Comparison of ENCODE assay signal across 9 mouse cellular contexts in the genomic region with DNA sequence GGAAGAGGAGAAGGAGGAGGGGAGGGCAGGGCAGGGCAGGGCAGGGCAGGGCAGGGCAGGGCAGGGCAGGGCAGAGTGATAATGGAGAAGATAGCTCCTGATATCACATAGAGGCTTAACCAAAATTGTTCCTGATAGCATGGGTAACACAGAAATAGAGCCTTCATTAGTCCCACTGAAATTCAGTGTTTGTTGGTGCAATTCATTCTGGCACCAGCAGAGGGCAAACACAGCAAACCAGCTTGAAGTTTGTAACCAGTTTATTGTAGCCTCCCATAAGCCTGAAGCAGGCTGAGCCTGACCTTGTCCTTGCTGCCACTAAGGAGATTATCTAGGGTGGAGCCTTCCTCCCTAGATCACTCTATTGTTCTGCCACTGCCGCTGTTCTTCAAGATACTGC. TPM values are rescaled to one million over a fixed set of nuclear protein-coding genes. Genes with fewer than 3 reads are reported as not detected.
DNase-seq lines count a peak whose midpoint lies in the region; ATAC-seq lines count a peak whose summit lies in the region.
"Had no signal": no experiment of that assay in that cellular context is flagged by ENCODE, and none has a peak within 500 bp of the region (broad histone marks: within the 10 kb centered on the region; RNA-seq: fewer than 3 reads in every experiment).

No protein-coding gene starts in this region.

- no peaks in the 10 kb centered on the region for H3K9me3 ChIP-seq in kidney, embryonic 14.5 days (ENCODE audit: control insufficient read depth, low read length)
- H3K9me3 ChIP-seq in limb, embryonic 11.5 days (ENCODE audit: control insufficient read depth, low read length): no peaks in the 10 kb centered on the region
- H3K9me3 ChIP-seq: heart, embryonic 13.5 days had no signal

- WGBS in kidney, embryonic 14.5 days: 14% methylated on average over 1 of the region's 1 CpGs
- 19% methylated on average over 1 of the region's 1 CpGs for WGBS in limb, embryonic 11.5 days

- no peak overlapping the region for H3K9ac ChIP-seq in kidney, embryonic 14.5 days (ENCODE audit: low read depth, low read length)
- H3K9ac ChIP-seq in limb, embryonic 11.5 days (ENCODE audit: low read length): no peak overlapping the region
- H3K9ac ChIP-seq: heart, embryonic 13.5 days had no signal

- H3K27ac ChIP-seq in kidney, embryonic 14.5 days (ENCODE audit: low read depth, low read length): no peak overlapping the region
- H3K27ac ChIP-seq in limb, embryonic 11.5 days (replicated peaks; ENCODE audit: low read depth, low read length): no peak overlapping the region
- H3K27ac ChIP-seq: heart, embryonic 13.5 days had no signal

- H3K27me3 ChIP-seq in kidney, embryonic 14.5 days (ENCODE audit: control insufficient read depth, insufficient read depth, low read length): no peaks in the 10 kb centered on the region
- no peaks in the 10 kb centered on the region for H3K27me3 ChIP-seq in limb, embryonic 11.5 days (ENCODE audit: control insufficient read depth, insufficient read depth, low read length)
- H3K27me3 ChIP-seq: heart, embryonic 13.5 days had no signal

- no peaks in the 10 kb centered on the region for H3K36me3 ChIP-seq in kidney, embryonic 14.5 days (ENCODE audit: control insufficient read depth, insufficient read depth, low read length)
- no peaks in the 10 kb centered on the region for H3K36me3 ChIP-seq in limb, embryonic 11.5 days (ENCODE audit: control insufficient read depth, insufficient read depth, low read length)
- H3K36me3 ChIP-seq: heart, embryonic 13.5 days had no signal

- H3K4me2 ChIP-seq in kidney, embryonic 14.5 days (replicated peaks; ENCODE audit: low read depth, low read length): no peak overlapping the region
- no peak overlapping the region for H3K4me2 ChIP-seq in limb, embryonic 11.5 days (ENCODE audit: low read depth, severe bottlenecking)
- H3K4me2 ChIP-seq: heart, embryonic 13.5 days had no signal

- no peaks in the 10 kb centered on the region for H3K4me1 ChIP-seq in kidney, embryonic 14.5 days (ENCODE audit: control insufficient read depth, insufficient read depth, low read length)
- H3K4me1 ChIP-seq in limb, embryonic 11.5 days (ENCODE audit: control insufficient read depth, insufficient read depth, low read length): no peaks in the 10 kb centered on the region
- H3K4me1 ChIP-seq: heart, embryonic 13.5 days had no signal

- no peak overlapping the region for H3K4me3 ChIP-seq in kidney, embryonic 14.5 days (ENCODE audit: low read length)
- no peak overlapping the region for H3K4me3 ChIP-seq in limb, embryonic 11.5 days (ENCODE audit: low read depth, low read length)
- H3K4me3 ChIP-seq: heart, embryonic 13.5 days had no signal

- peak; percentile 41 to 84 for DNase-seq in adrenal gland, adult (ENCODE audit: inconsistent age in 2 of 2, low spot score in 1 of 2)
- no peak for DNase-seq in adrenal gland, postnatal 4 days (ENCODE audit: low spot score in 2 of 2)
- peak; percentile 79 for DNase-seq in CD4-positive, CD25-positive, alpha-beta regulatory T cell, adult 2 months (ENCODE audit: low read depth, low spot score)
- DNase-seq in brain, embryonic 18.5 days (ENCODE audit: low read depth, low spot score): peak; percentile 24
- DNase-seq in forelimb bud, embryonic 11.5 days (ENCODE audit: low read depth, low spot score): peak; percentile 74
- DNase-seq in limb, embryonic 11.5 days (ENCODE audit: low spot score): peak; percentile 80
- DNase-seq in retina, adult 2 months (ENCODE audit: low read depth, low spot score): peak; percentile 32

- ATAC-seq in kidney, embryonic 14.5 days (ENCODE audit: low FRiP score, low TSS enrichment): 0 out of 2 replicates have a peak, but pooled peaks have one; percentile 55
- ATAC-seq in limb, embryonic 11.5 days (ENCODE audit: insufficient number of reproducible peaks, low FRiP score, low TSS enrichment, low read depth): no peak

RNA-seq across cellular contexts. Expression of a gene that starts 8.4 kb away (rescaled TPM):
- not detected for total RNA-seq in adrenal gland, postnatal 4 days (2021)
- polyA plus RNA-seq in kidney, embryonic 14.5 days (2014; fragmentation: Nextera tagmentation; extraction: Ambion mirVana): not detected in 2 replicates
- not detected in 2 replicates for polyA plus RNA-seq in limb, embryonic 11.5 days (2014; fragmentation: Nextera tagmentation; extraction: Ambion mirVana)
- polyA plus RNA-seq: heart, embryonic 13.5 days had no signal

Comparison
In these comparisons a context has a peak if more than half of its experiments do, and no peak if none do; other contexts are left out.
1. DNase-seq: peak in adrenal gland, adult (2 of 2), CD4-positive, CD25-positive, alpha-beta regulatory T cell, adult 2 months (single experiment), brain, embryonic 18.5 days (single experiment), forelimb bud, embryonic 11.5 days (single experiment), limb, embryonic 11.5 days (single experiment) and retina, adult 2 months (single experiment); none in adrenal gland, postnatal 4 days (0 of 2).